Mouse (Mus musculus): ENCODE results near the gene Ccnd3.

GRCm38 (mm10) chr17:47506697-47507096, 1.8 kb downstream of the Ccnd3 start:
- TF ChIP-seq POLR2A (IDR thresholded peaks at IDR 0.05; ENCODE audit: low read depth, low read length): no peak
- TF ChIP-seq CTCF (conservative IDR thresholded peaks at IDR 0.05; ENCODE audit: insufficient read depth, insufficient read length, low read depth, low read length): no peak
